Mouse (Mus musculus): ENCODE measurements around the gene Gm10197. TPM values are rescaled to one million over a fixed set of nuclear protein-coding genes. Genes with fewer than 3 reads are reported as not detected.
"Not testable (repeated sequence)": the region's sequence is repeated elsewhere in the genome, so short reads cannot be mapped to it uniquely, and the experiment has no call there.

Gm10197 gene
- total RNA-seq (2021): not detected
- long read RNA-seq, experiment 1: 0 reads
- long read RNA-seq, experiment 2: 0 reads

- no peak for DNase-seq (ENCODE audit: low spot score in 2 of 2)
Observed at GRCm38 (mm10) chr19:53371666-53372065, at the start of gene Gm10197. TSS of gene Gm10197 (minus strand) at chr19:53371766.

- peak in 1 of 2 experiments; percentile 47 for DNase-seq (ENCODE audit: low spot score in 2 of 2)
Observed at GRCm38 (mm10) chr19:53420924-53421582, 49.5 kb upstream of the Gm10197 start.

GRCm38 (mm10) chr19:53419834-53420233 lies 48.3 kb upstream of the Gm10197 start:
- peak; percentile 64 to 65 for DNase-seq (ENCODE audit: low spot score in 2 of 2)

- DNase-seq (ENCODE audit: low spot score in 2 of 2): no peak
Observed at GRCm38 (mm10) chr19:53415198-53415597, 43.6 kb upstream of the Gm10197 start.

GRCm38 (mm10) chr19:53414650-53415049 lies 43.1 kb upstream of the Gm10197 start:
- no peak for DNase-seq (ENCODE audit: low spot score in 2 of 2)

GRCm38 (mm10) chr19:53413617-53414380 lies 42.2 kb upstream of the Gm10197 start:
- DNase-seq (ENCODE audit: low spot score in 2 of 2): no peak

GRCm38 (mm10) chr19:53412149-53412848 lies 40.7 kb upstream of the Gm10197 start:
- DNase-seq (ENCODE audit: low spot score in 2 of 2): no peak

GRCm38 (mm10) chr19:53409663-53410307 lies 38.2 kb upstream of the Gm10197 start:
- no peak for DNase-seq (ENCODE audit: low spot score in 2 of 2)

GRCm38 (mm10) chr19:53408398-53408797 lies 36.8 kb upstream of the Gm10197 start:
- no peak for DNase-seq (ENCODE audit: low spot score in 2 of 2)

- DNase-seq (ENCODE audit: low spot score in 2 of 2): no peak
Observed at GRCm38 (mm10) chr19:53407350-53407749, 35.8 kb upstream of the Gm10197 start.

GRCm38 (mm10) chr19:53405810-53406209 lies 34.2 kb upstream of the Gm10197 start:
- no peak for DNase-seq (ENCODE audit: low spot score in 2 of 2)

- DNase-seq (ENCODE audit: low spot score in 2 of 2): peak in 1 of 2 experiments; percentile 58
Observed at GRCm38 (mm10) chr19:53404837-53405356, 33.3 kb upstream of the Gm10197 start.

GRCm38 (mm10) chr19:53404219-53404836 lies 32.8 kb upstream of the Gm10197 start:
- DNase-seq (ENCODE audit: low spot score in 2 of 2): peak in 1 of 2 experiments; percentile 45

GRCm38 (mm10) chr19:53402741-53403432 lies 31.3 kb upstream of the Gm10197 start:
- DNase-seq (ENCODE audit: low spot score in 2 of 2): no peak

- no peak for DNase-seq (ENCODE audit: low spot score in 2 of 2)
Observed at GRCm38 (mm10) chr19:53400332-53401110, 29.0 kb upstream of the Gm10197 start.

- no peak for DNase-seq (ENCODE audit: low spot score in 2 of 2)
Observed at GRCm38 (mm10) chr19:53399213-53399612, 27.6 kb upstream of the Gm10197 start.

- DNase-seq (ENCODE audit: low spot score in 2 of 2): no peak
Observed at GRCm38 (mm10) chr19:53397451-53398233, 26.1 kb upstream of the Gm10197 start.

- not testable (repeated sequence) for DNase-seq (ENCODE audit: low spot score in 2 of 2)
Observed at GRCm38 (mm10) chr19:53395805-53396204, 24.2 kb upstream of the Gm10197 start.
